Mouse (Mus musculus): ENCODE results near the gene Zfp607a.
"Not testable (repeated sequence)": the region's sequence is repeated elsewhere in the genome, so short reads cannot be mapped to it uniquely, and the experiment has no call there.

Gene Zfp607a

DNA sequence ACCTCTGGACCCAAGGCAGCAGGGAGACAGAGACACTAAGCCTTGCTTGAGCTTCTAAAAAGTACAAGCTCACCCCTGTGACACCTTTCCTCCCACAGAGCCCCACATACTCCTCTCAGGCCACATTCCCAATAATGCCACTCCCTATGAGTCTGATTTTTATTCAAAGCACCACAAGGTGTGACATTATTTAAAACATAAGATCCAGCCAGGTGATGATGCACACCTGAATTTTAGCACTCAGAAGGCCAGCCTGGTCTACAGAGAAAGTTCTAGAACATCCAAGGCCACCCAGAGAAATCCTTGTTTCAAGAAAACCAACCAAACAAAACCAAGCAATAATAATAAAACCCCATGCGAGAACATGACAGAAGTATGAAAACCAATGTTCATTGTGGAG is at the start of gene Zfp607a:
Zfp607a (plus strand) TSS at position 301 of the 400 bp plus-strand sequence.
- DNase-seq (ENCODE audit: low spot score in 2 of 2) = no peak

DNA sequence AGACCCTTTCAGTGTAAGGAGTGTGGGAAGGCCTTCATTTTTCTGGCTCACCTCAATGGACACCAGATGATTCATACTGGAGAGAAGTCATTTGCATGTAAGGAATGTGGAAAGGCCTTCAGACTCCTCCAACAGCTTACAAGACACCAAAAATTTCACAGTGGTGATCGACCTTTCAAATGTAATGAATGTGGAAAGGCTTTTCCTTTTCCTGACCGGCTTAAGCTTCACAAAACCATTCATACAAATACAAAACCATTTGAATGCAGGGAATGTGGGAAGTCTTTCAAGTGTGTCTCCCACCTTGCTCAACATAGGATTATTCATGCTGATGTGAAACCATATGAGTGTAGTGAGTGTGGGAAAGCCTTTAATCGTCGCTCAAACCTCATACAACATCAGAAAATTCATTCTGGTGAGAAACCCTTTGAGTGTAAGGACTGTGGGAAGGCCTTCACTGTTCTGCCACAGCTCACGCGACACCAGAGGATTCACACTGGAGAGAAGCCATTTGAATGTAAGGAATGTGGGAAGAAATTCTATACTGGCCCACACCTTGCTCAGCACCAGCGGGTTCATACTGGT is 38.7 kb upstream of the Zfp607a start:
- no peak for DNase-seq (ENCODE audit: low spot score in 2 of 2)

DNA sequence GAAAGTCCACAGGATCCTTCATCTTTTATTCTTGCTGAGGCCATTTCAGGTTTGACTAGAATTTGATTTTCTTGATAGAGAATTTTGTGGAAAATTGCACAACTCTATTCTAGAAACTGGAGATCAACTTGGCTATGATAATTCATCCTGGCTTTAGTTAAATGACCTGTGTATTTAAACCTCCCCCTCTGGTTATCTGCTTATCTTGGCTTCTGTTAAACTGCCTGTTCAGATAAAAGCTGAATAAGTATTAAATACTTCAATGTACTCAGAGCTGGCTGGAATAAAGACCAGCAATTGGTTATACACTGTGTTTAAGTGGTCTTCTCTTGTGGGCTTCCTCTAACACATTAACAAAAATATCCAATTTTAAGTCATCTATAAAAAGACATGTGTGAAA is 34.7 kb upstream of the Zfp607a start:
- no peak for DNase-seq (ENCODE audit: low spot score in 2 of 2)

DNA sequence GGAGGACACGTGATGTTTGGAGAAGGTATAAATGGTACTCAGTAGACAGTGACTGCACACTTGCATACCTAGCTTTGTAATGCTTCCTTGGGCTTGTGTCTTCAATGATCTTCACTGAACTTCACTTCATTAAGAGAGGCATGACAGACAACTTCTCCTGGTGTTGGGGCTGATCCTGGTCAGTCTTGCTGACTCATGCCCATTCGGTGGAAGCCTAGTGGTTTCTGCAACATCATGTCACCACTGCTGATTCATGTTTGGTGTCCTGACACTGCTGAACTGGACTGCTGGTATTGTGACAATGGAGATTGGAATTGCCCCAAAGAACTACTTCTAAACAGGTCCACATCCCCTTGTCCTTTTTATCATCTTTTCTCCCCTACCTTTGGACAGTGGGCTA is 23.2 kb upstream of the Zfp607a start:
- no peak for DNase-seq (ENCODE audit: low spot score in 2 of 2)

DNA sequence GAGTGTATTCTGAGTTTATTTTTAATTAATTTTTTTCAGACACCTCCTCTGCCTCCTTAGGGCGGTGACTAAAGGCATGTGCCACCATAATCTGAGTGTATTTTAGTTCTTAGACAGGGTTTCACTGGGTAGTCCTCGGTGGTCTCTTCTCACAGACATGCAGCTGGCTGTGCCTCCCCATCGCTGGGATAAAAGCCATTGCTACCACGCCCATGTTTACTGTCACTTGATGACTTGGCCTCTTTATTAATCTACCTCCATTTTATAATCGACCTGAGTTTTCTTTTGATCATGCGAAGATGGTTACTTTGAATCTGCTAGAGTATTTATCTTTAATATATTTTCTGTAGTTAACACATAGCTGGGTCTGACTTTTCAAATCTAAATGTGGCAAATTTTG is 19.4 kb upstream of the Zfp607a start:
- no peak for DNase-seq (ENCODE audit: low spot score in 2 of 2)

DNA sequence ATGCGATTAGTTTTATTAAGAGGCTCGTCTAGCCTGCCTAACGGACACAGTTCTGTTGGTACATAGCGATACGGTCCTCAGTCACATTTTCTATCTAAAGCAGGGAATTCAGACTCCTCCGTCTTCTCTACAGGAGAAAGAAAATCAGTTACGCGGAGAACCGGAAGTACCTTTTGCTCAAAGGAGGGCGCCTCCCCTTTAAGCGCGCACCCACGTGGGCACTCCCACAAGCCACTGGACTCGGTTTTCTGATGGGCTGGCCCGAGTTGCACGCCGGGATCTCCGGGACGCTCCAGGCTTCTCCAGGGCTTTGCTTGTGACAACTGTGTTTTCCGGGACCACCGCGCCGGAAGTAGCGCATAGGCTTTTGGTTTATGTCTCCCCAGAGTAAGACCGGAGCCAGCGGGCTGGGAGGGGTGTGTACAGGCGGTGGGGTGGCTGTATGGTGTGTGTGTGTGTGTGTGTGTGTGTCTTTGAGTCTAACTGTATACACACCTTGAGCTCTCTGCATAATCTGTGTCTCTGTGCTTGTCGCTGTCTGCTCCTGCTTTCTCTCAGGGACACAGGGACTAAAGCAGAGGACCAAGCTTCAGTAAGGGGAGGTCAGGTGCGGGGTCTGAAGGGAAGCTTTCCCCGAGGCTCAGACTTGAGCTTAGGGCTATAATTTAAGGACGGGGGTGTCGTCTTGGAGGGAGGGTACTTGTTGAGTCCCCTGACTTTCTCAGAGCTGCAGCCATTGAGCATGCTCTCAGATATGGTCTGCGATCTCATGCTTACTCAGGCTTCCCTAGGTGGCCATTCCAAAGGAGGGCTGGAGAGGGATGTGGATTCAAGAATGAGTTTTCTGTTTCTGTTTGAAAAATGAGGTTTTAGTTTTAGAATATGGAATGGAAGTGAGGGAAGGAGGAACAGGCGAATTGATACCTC is 18.7 kb upstream of the Zfp607a start, which contains the start of gene Zfp59:
Zfp59 (plus strand) TSS at position 285 of the 927 bp plus-strand sequence.
- peak; percentile 95 to 96 for DNase-seq (ENCODE audit: low spot score in 2 of 2)

DNA sequence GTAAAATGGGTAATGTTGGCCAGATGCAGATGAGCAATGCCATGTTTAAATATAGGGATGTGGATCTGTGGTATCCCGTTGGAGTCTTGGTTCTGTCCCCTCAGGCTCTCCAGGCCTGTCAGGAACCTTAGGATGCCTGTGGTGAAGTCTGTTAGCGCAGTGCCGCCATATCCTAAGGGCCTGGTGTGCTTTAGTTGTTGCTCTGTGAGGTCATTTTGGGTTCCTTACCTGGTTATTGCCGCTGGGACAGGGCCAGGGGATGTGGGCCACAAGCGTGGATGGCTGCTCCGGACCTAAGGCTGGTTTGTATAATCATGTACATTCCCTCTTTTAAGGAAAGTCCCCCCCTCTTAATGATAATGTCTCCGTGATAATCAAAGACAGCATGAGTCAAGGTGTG is 17.7 kb upstream of the Zfp607a start:
- no peak for DNase-seq (ENCODE audit: low spot score in 2 of 2)

DNA sequence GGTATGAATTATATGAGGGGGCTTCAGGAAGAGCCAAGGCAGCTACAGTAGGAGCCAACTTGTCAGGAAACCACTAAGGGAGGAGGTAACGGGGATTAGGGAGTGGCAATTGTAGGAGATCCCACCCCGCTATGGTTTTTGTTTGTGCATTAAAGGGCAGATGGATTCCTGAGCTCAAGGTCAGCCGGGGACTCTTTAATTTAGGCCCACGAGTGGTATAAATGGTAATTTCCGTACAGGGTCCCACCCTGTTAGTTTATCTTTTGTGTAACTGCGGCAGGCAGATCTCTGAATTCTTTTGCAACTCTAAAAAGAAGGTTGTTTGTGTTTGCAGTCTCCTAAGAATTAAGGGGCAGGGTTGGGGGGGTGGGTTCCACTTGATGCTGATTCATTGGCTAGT is 17.2 kb upstream of the Zfp607a start:
- DNase-seq (ENCODE audit: low spot score in 2 of 2) = no peak

DNA sequence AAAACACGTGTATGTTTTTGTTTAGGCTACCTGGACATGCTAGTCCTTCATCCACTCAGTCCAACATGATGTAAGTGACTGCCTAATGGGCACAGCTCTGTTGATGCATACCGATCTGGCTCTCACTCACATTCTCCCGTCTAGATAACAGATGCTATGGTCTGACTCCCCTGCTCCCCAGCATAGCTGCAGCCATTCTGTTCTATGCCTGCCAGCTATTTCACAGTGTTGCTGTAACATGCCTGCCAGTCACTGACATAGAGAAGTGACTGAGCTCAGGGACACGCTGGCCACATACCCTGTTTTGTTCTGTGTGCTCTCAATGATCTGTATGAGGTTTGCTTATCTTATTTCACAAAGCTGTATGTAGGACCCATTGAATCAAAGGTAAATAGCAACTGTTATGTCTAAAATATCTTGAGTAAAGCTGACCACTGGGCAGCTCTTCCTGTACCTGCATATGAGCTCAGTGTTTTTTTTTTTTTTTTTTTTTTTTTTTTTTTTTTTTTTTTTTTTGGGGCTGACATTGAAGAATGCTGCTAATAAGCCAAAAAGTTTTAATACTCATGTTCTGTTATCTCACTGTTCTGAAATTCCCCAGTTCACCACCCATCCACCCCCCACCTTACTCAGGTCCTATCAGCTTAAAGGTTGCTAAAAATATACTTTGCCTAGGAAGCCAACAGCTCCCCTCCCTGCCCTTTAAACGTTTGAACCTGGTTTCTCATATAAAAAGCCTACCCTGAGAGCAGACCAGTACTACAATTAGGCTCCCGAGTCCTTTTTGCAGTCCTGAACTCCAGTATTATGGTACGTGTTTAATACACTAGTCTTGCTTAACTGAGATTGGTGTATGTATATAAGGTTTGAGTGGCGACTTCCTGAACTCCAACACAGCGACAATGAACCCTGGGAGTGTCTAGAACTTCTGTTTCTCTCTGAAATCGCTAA is 2.2 kb downstream of the Zfp607a start:
- DNase-seq (ENCODE audit: low spot score in 2 of 2) = no peak

DNA sequence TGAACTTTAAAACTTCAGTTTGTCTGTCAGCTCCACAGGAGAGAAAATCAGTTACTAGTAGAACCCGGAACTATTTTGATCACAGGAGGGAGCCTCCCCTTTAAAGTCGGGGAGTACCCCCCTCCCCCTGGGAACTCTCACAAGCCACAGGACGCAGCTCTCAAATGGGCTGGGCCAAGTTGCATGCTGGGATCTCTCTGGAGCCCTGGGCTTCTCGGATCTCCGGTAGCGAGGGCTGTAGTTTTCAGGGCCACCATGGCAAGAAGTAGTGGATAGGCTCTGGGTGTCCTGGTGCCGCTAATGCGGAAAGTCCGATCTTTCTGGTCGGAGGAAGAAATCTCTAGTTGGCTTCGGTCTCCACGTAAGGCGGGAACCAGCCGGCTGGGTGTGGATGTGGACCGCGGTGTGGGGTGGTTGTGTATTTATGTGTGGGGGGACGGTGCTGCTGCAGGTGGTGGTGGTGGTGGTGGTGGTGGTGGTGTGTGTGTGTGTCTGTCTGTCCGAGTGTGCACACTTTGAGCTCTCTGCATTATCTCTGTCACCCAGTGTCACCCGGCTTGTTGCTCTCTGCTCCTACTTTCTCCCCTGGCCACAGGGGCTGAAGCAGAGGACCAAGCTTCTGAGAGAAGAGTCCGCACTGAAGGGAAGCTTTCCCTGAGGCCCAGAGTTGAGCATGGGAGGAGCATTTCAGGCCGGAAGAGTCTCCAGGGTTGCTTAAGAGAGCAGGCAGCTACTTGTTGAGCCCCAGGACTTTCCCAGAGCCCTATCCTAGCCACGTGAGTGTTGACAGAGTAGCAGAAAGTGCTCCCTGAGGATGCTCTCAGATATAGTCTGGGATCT is 3.3 kb downstream of the Zfp607a start:
- peak; percentile 71 to 76 for DNase-seq (ENCODE audit: low spot score in 2 of 2)

DNA sequence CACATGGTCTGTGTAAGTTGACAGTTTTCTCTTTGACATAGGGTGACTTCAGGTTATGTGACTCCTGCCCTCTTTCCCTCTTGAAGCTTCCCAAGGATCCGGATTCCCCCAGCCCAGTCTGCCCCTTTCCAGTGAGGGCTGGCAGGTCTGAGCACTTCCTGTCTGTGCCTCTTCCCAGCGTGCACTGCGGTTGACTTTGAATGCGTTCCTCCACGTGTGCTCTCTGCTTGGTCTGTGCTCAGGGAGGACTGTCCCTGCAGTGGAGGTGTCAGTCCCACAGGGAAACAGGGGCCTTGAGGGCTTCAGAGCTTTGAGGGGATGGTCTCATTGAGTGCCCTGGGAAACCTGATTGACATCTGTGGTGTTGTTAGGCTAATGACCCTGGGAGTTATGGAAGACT is 5.3 kb downstream of the Zfp607a start:
- not testable (repeated sequence) for DNase-seq (ENCODE audit: low spot score in 2 of 2)

DNA sequence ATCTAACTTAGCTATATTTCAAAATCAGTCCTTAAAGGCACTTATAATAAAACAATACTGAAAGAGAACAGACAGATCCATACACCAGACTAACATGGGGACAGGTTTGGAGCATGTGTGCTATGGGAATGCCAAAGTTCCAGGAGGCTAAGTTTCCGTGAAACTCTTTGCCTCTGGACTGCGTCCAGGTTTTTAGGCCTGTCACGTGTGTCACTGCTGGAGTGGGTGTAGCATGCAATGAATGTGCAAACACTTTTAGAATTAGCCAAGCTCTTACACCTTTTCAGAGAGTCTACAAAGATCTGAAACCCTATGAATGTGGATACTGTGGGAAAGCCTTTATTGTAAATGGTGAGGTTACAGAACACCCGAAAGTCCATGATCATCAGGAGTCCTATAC is 24.4 kb downstream of the Zfp607a start:
- no peak for DNase-seq (ENCODE audit: low spot score in 2 of 2)

DNA sequence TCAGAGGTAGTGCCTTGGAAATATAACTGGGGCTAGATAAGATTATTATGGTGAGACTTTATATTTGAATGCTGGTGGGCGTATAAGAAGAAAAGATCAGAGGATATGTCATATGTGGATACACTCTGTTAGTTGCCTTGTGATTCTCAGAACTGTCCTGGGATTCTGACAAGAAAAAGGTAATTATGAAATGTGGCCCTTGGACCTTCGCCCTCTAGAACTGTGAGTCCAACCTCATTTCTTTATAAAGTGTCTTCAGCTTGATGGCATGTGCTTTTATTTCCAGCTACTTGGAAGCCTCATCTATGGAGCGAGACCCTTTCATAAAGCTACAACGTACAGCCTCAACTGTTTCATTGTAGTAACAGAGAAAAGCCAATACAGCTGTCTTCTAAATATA is 43.3 kb downstream of the Zfp607a start:
- DNase-seq (ENCODE audit: low spot score in 2 of 2) = no peak

DNA sequence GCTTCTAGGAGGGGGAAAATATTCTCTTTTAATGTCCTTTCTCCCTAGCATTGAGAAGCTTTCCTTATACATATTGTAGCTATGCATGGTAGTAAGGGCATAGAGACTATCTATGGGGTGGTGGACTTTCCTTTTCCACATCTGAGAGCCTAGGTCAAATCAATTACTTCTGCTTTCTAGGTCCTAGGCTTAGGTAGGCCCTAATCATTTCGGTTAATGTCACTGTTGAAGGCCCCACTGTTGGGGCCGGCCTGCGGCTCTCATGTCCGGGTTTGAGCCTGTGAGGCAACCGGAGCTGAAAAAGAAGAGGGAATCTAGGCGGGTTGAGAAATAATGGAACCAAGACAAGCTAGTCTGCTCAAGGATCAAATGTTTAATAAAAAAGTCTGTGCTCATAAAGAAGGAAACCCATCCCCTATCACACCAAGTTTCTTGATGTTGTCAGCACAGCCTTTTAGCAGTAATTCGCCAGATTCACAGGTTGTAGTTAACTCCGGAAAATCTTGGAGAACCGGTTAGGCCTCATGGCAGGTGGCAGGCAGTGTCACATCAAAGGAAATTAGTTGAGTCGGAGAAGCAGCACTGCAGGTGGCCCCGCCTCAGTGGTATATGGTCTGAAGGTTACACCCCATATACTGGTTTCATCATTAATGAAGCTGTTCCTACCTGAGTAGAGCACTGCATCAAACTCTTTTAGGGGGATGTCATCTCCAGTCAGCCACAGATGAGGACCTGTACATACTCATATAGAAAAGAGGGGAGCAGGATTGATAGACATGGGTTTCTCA is 47.9 kb downstream of the Zfp607a start:
- no peak for DNase-seq (ENCODE audit: low spot score in 2 of 2)

DNA sequence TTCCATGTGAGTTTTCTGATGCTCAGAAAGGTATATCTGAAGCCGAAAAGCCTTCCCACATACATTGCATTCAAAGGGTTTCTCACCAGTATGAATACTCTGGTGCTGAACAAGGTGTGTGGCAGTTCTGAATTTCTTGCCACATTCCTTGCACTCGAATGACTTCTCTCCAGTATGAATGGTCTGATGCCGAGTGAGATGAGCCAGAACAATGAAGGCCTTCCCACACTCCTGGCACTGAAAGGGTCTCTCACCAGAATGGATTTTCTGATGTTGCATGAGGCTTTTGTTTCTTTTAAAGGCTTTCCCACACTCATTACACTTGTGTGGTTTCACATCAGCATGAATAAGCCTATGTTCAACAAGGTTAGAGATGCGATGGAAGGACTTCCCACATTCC is 53.6 kb downstream of the Zfp607a start:
- DNase-seq (ENCODE audit: low spot score in 2 of 2) = not testable (repeated sequence)

DNA sequence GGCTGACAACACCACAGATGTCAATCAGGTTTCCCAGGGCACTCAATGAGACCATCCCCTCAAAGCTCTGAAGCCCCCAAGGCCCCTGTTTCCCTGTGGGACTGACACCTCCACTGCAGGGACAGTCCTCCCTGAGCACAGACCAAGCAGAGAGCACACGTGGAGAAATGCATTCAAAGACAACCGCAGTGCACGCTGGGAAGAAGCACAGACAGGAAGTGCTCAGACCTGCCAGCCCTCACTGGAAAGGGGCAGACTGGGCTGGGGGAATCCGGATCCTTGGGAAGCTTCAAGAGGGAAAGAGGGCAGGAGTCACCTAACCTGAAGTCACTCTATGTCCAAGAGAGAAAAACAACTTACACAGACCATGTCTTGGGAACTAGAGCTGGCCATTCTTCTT is 69.7 kb downstream of the Zfp607a start:
- DNase-seq (ENCODE audit: low spot score in 2 of 2) = not testable (repeated sequence)

DNA sequence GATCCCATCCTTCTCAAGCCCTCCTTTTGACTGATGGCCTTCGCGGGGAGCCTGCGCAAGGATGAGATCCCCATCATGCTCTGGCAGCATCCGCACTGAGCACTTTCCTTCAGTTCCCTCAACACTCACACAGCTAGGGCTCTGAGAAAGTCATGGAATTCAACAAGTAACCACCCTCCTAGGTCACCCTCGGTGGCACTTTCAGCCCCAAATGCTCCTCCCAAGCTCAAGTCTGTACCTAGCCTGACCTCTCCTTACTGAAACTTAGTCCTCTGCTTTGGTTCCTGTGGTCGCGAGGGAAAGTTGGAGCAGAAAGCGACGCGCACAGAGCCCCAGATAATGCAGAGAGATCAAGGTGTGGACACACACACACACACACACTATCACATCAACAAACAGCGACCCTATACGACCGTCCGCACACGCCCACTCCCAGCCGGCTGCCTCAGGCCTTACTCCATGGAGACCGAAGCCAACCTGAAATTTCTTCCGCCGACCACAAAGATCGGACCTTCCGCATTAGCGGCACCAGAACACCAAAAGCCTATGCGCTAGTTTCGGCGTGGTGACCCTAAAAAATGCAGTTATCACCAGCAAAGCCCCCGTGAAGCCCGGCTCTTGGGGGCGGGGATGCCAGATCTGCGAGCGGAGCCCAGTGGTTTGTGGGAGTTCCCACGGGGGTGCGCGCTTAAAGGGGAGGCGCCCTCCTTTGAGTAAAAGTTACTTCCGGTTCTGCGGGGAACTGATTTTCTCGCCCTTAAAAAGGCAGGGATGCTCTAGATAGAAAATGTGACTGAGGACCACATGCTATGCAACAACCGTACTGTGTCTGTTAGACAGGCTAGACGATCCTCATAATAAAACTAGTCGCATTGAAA is 71.7 kb downstream of the Zfp607a start, which contains the start of gene Zfp974:
Zfp974 (minus strand) TSS at position 643 of the 878 bp plus-strand sequence.
- DNase-seq (ENCODE audit: low spot score in 2 of 2) = peak; percentile 80 to 81

Measured in right cerebral cortex, postnatal 10 days (tissue).